Mouse (Mus musculus): ENCODE results near the gene Rsrc1. TPM values are rescaled to one million over a fixed set of nuclear protein-coding genes. Genes with fewer than 3 reads are reported as not detected.

Gene Rsrc1
- polyA plus RNA-seq, 1 experiment from 2014 or later = 30.6 TPM

- WGBS = 5% methylated on average over 16 of the region's 16 CpGs
- no peak for ATAC-seq
- no peak overlapping the region for H3K4me3 ChIP-seq (ENCODE audit: low read depth, low read length)
- no peak overlapping the region for H3K4me2 ChIP-seq (ENCODE audit: low read length)
- DNase-seq (ENCODE audit: low spot score) = no peak
- no peaks in the 10 kb centered on the region for H3K9me3 ChIP-seq (replicated peaks; ENCODE audit: control insufficient read depth, low read length)
- no peak overlapping the region for H3K27ac ChIP-seq (ENCODE audit: low read depth, low read length)
- H3K4me1 ChIP-seq (ENCODE audit: control insufficient read depth, insufficient read depth, low read length) = peaks cover 10% of the 10 kb centered on the region
- peaks cover 72% of the 10 kb centered on the region for H3K27me3 ChIP-seq (replicated peaks; ENCODE audit: control insufficient read depth, insufficient read depth, low read length)
- no peak overlapping the region for H3K9ac ChIP-seq (ENCODE audit: low read length)
- no peaks in the 10 kb centered on the region for H3K36me3 ChIP-seq (ENCODE audit: control insufficient read depth, insufficient read depth, low read length)
Observed at GRCm38 (mm10) chr3:66972191-66972950, 8.8 kb upstream of the Rsrc1 start.

GRCm38 (mm10) chr3:66973391-66973943, 7.7 kb upstream of the Rsrc1 start:
- ATAC-seq (peak; percentile 68), DNase-seq (ENCODE audit: low spot score) (no peak)
- Histone ChIP-seq H3K4me2 (ENCODE audit: low read length) (peak overlapping the region; percentile 56), H3K27ac (ENCODE audit: low read depth, low read length) (no peak overlapping the region), H3K27me3 (replicated peaks; ENCODE audit: control insufficient read depth, insufficient read depth, low read length) (peaks cover 76% of the 10 kb centered on the region), H3K9ac (ENCODE audit: low read length) (peak overlapping the region; percentile 48), H3K9me3 (replicated peaks; ENCODE audit: control insufficient read depth, low read length) (no peaks in the 10 kb centered on the region), H3K4me1 (ENCODE audit: control insufficient read depth, insufficient read depth, low read length) (peaks cover 10% of the 10 kb centered on the region), H3K4me3 (ENCODE audit: low read depth, low read length) (peak overlapping the region; percentile 34), H3K36me3 (ENCODE audit: control insufficient read depth, insufficient read depth, low read length) (no peaks in the 10 kb centered on the region)
- WGBS = under 1% methylated on average over 59 of the region's 59 CpGs

GRCm38 (mm10) chr3:66974501-66974900, 6.7 kb upstream of the Rsrc1 start:
- 7% methylated on average over 3 of the region's 3 CpGs for WGBS
- DNase-seq (ENCODE audit: low spot score) (no peak), ATAC-seq (no peak)
- H3K27ac ChIP-seq (ENCODE audit: low read depth, low read length) = no peak overlapping the region
- H3K4me1 ChIP-seq (ENCODE audit: control insufficient read depth, insufficient read depth, low read length) = peaks cover 10% of the 10 kb centered on the region
- H3K9ac ChIP-seq (ENCODE audit: low read length) = no peak overlapping the region
- no peaks in the 10 kb centered on the region for H3K9me3 ChIP-seq (replicated peaks; ENCODE audit: control insufficient read depth, low read length)
- H3K27me3 ChIP-seq (replicated peaks; ENCODE audit: control insufficient read depth, insufficient read depth, low read length) = peaks cover 86% of the 10 kb centered on the region
- H3K36me3 ChIP-seq (ENCODE audit: control insufficient read depth, insufficient read depth, low read length) = no peaks in the 10 kb centered on the region
- H3K4me3 ChIP-seq (ENCODE audit: low read depth, low read length) = no peak overlapping the region
- H3K4me2 ChIP-seq (ENCODE audit: low read length) = no peak overlapping the region

- Histone ChIP-seq H3K27ac (ENCODE audit: low read depth, low read length) (no peak overlapping the region), H3K36me3 (ENCODE audit: control insufficient read depth, insufficient read depth, low read length) (no peaks in the 10 kb centered on the region), H3K4me1 (ENCODE audit: control insufficient read depth, insufficient read depth, low read length) (peaks cover 6% of the 10 kb centered on the region), H3K27me3 (replicated peaks; ENCODE audit: control insufficient read depth, insufficient read depth, low read length) (peaks cover 83% of the 10 kb centered on the region), H3K4me3 (ENCODE audit: low read depth, low read length) (no peak overlapping the region), H3K9me3 (replicated peaks; ENCODE audit: control insufficient read depth, low read length) (no peaks in the 10 kb centered on the region), H3K4me2 (ENCODE audit: low read length) (no peak overlapping the region), H3K9ac (ENCODE audit: low read length) (no peak overlapping the region)
- WGBS = 3% methylated on average over 13 of the region's 13 CpGs
- no peak for ATAC-seq
- DNase-seq (ENCODE audit: low spot score) = no peak
Observed at GRCm38 (mm10) chr3:66976889-66977615, 4.1 kb upstream of the Rsrc1 start.

GRCm38 (mm10) chr3:66977811-66978456, 3.3 kb upstream of the Rsrc1 start:
- Histone ChIP-seq H3K36me3 (ENCODE audit: control insufficient read depth, insufficient read depth, low read length) (no peaks in the 10 kb centered on the region), H3K27me3 (replicated peaks; ENCODE audit: control insufficient read depth, insufficient read depth, low read length) (peaks cover 85% of the 10 kb centered on the region), H3K27ac (ENCODE audit: low read depth, low read length) (no peak overlapping the region), H3K4me3 (ENCODE audit: low read depth, low read length) (0 out of 2 replicates have a peak overlapping the region, but pooled peaks have one; percentile 8), H3K4me2 (ENCODE audit: low read length) (no peak overlapping the region), H3K4me1 (ENCODE audit: control insufficient read depth, insufficient read depth, low read length) (peaks cover 6% of the 10 kb centered on the region), H3K9ac (ENCODE audit: low read length) (no peak overlapping the region), H3K9me3 (replicated peaks; ENCODE audit: control insufficient read depth, low read length) (no peaks in the 10 kb centered on the region)
- under 1% methylated on average over 24 of the region's 25 CpGs for WGBS
- DNase-seq (ENCODE audit: low spot score) (no peak), ATAC-seq (no peak)

GRCm38 (mm10) chr3:66978457-66979381, 2.5 kb upstream of the Rsrc1 start:
- no peaks in the 10 kb centered on the region for H3K36me3 ChIP-seq (ENCODE audit: control insufficient read depth, insufficient read depth, low read length)
- no peaks in the 10 kb centered on the region for H3K9me3 ChIP-seq (replicated peaks; ENCODE audit: control insufficient read depth, low read length)
- H3K9ac ChIP-seq (ENCODE audit: low read length) = peak overlapping the region; percentile 26
- H3K27ac ChIP-seq (ENCODE audit: low read depth, low read length) = no peak overlapping the region
- under 1% methylated on average over 44 of the region's 45 CpGs for WGBS
- H3K27me3 ChIP-seq (replicated peaks; ENCODE audit: control insufficient read depth, insufficient read depth, low read length) = peaks cover 80% of the 10 kb centered on the region
- H3K4me1 ChIP-seq (ENCODE audit: control insufficient read depth, insufficient read depth, low read length) = peaks cover under 1% of the 10 kb centered on the region
- DNase-seq (ENCODE audit: low spot score) = no peak
- no peak for ATAC-seq
- H3K4me3 ChIP-seq (ENCODE audit: low read depth, low read length) = peak overlapping the region; percentile 21
- H3K4me2 ChIP-seq (ENCODE audit: low read length) = peak overlapping the region; percentile 24; the same call in 1 of the 2 replicates

- H3K4me2 ChIP-seq (ENCODE audit: low read length) = no peak overlapping the region
- 2% methylated on average over 9 of the region's 9 CpGs for WGBS
- DNase-seq (ENCODE audit: low spot score) (no peak), ATAC-seq (no peak)
- no peaks in the 10 kb centered on the region; the same call in 1 of the 2 replicates for H3K4me1 ChIP-seq (ENCODE audit: control insufficient read depth, insufficient read depth, low read length)
- no peaks in the 10 kb centered on the region for H3K9me3 ChIP-seq (replicated peaks; ENCODE audit: control insufficient read depth, low read length)
- no peak overlapping the region for H3K27ac ChIP-seq (ENCODE audit: low read depth, low read length)
- peak overlapping the region; percentile 21; the same call in 1 of the 2 replicates for H3K4me3 ChIP-seq (ENCODE audit: low read depth, low read length)
- peaks cover 80% of the 10 kb centered on the region for H3K27me3 ChIP-seq (replicated peaks; ENCODE audit: control insufficient read depth, insufficient read depth, low read length)
- no peak overlapping the region; the same call in 1 of the 2 replicates for H3K9ac ChIP-seq (ENCODE audit: low read length)
- H3K36me3 ChIP-seq (ENCODE audit: control insufficient read depth, insufficient read depth, low read length) = no peaks in the 10 kb centered on the region
Observed at GRCm38 (mm10) chr3:66979491-66979890, 1.7 kb upstream of the Rsrc1 start.
